Comparison of ENCODE assay signal across 16 mouse cellular contexts in the genomic region with DNA sequence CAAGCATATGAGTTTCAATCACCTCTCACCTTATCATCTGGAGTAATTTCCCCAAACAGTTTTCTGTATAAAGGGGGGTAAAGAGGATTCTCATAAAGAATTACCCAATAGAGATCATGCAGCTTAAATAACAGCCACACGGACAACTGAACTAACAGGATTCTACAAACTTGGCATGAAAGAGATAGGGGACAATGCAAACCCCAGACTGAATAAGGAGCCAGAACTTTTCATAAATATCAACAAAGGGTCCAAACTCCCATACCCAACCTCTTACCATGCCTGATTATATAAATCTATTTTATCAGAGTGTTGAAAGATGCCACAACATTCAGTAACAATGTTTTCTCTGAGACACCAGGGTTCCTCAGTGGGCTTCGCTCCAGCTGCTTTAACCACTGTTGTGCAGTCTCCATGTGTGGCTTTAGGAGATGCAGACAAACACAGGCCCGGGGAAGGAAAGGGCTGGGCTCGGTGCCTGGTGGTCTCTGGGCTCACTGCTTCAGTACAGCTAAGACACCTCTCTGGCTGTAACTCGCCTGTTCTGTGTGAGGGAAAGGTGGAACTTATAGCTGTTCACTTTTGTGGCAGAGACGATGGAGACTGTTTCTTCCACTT.
"Had no signal": no experiment of that assay in that cellular context is flagged by ENCODE, and none has a peak within 500 bp of the region (broad histone marks: within the 10 kb centered on the region; RNA-seq: fewer than 3 reads in every experiment).

No protein-coding gene starts in this region.

- H3K4me2 ChIP-seq: limb, embryonic 13.5 days; midbrain, embryonic 11.5 days; midbrain, embryonic 15.5 days; neural tube, embryonic 13.5 days had no signal

- DNase-seq: kidney, adult 8-10 months; kidney, postnatal 36 days; layer of hippocampus, adult 9-11 months; layer of hippocampus, postnatal 36 days; lung, adult 2 months; retina, postnatal 1 day; right cerebral cortex, postnatal 4 days; spleen, adult 18-20 months; thymus, adult 18-20 months; thymus, postnatal 14 days had no signal

- ATAC-seq: intestine, postnatal 0 days; midbrain, embryonic 15.5 days had no signal

- H3K27me3 ChIP-seq: limb, embryonic 13.5 days; midbrain, embryonic 15.5 days; neural tube, embryonic 13.5 days had no signal

- H3K36me3 ChIP-seq: limb, embryonic 13.5 days; midbrain, embryonic 15.5 days; neural tube, embryonic 13.5 days had no signal

- H3K4me3 ChIP-seq: limb, embryonic 13.5 days; midbrain, embryonic 15.5 days; neural tube, embryonic 13.5 days had no signal

- H3K9me3 ChIP-seq: limb, embryonic 13.5 days; midbrain, embryonic 15.5 days; neural tube, embryonic 13.5 days had no signal

- H3K27ac ChIP-seq: limb, embryonic 13.5 days; liver, embryonic 14.5 days; midbrain, embryonic 15.5 days; neural tube, embryonic 13.5 days had no signal

- H3K9ac ChIP-seq: limb, embryonic 13.5 days; liver, embryonic 14.5 days; midbrain, embryonic 15.5 days; neural tube, embryonic 13.5 days had no signal
